Mouse (Mus musculus) cortical plate, adult 2 months (tissue): ENCODE results near the gene Padi2.

ENCODE experiments used
- CTCF ChIP-seq: fragments of 200-500 bp; IDR thresholded peaks from 2 replicates; pipeline ENCODE4 v1.5.1; 2011; ENCODE audit warnings: mild to moderate bottlenecking, control low read depth, low read length; ENCODE audit not compliant: insufficient read depth; ENCODE audit errors: extremely low read depth
- POLR2A ChIP-seq: fragments of 200-500 bp; IDR thresholded peaks from 2 replicates; pipeline ENCODE4 v1.6.1; 2011; ENCODE audit warnings: mild to moderate bottlenecking, low read length, control low read depth; ENCODE audit not compliant: insufficient read depth; ENCODE audit errors: extremely low read depth

- no peak for TF ChIP-seq CTCF
- TF ChIP-seq POLR2A, result no peak
Measured at GRCm38 (mm10) chr4:140882981-140883380, 23.2 kb upstream of the Padi2 start.
